9 mouse cellular contexts compared by ENCODE assay signal in the genomic region with DNA sequence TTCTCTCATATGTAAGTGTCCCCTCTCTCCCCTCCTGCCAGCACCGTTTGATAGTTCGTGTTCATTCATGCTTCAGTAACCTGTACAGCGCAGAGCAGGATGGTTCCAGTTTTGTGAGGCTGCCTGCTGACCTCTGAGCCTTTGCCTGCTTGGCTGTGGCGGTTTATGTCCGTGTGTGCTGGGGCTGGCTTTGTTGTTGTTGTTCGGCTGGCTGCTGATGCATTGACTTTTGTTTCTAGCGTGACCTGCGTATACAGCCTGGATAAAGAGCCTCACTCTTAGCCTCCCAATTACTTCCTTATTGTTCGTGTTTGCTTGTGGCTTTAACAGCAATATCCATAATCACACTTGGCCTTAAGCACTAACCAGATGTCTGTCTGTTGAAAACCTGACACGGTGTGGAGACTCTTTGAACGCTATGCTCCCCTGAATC. TPM values are rescaled to one million over a fixed set of nuclear protein-coding genes. Genes with fewer than 3 reads are reported as not detected.
DNase-seq lines count a peak whose midpoint lies in the region; ATAC-seq and TF ChIP-seq lines count a peak whose summit lies in the region.
"Had no signal": no experiment of that assay in that cellular context is flagged by ENCODE, and none has a peak within 500 bp of the region (broad histone marks: within the 10 kb centered on the region; RNA-seq: fewer than 3 reads in every experiment).

No protein-coding gene starts in this region.

- no peak for ATAC-seq in lung, embryonic 15.5 days (ENCODE audit: borderline replicate concordance, extremely low read depth, low FRiP score, low TSS enrichment)
- peak; percentile 45; the same call in 1 of the 2 replicates for ATAC-seq in heart, embryonic 16.5 days (replicated peaks; ENCODE audit: extremely low read depth, insufficient read depth, low FRiP score)
- ATAC-seq in erythroid progenitor cell, adult 5-6 weeks (replicated peaks; ENCODE audit: low FRiP score, poor library complexity, severe bottlenecking), result no peak

- TF ChIP-seq CTCF in gastrocnemius, adult 2 months (IDR thresholded peaks at IDR 0.05), result no peak

- H3K4me2 ChIP-seq in lung, embryonic 15.5 days, result no peak overlapping the region
- peak overlapping the region; percentile 70 for H3K4me2 ChIP-seq in heart, embryonic 16.5 days (ENCODE audit: low read depth, low read length)

- WGBS in lung, embryonic 15.5 days, result 68% methylated on average over 11 of the region's 11 CpGs
- 34% methylated on average over 11 of the region's 11 CpGs for WGBS in heart, embryonic 16.5 days

- H3K36me3 ChIP-seq in lung, embryonic 15.5 days, result peaks cover 12% of the 10 kb centered on the region
- 0 out of 2 replicates have a peak, but pooled peaks cover 3% of the 10 kb centered on the region for H3K36me3 ChIP-seq in heart, embryonic 16.5 days (ENCODE audit: control insufficient read depth, insufficient read depth)

- no peak overlapping the region for H3K9ac ChIP-seq in lung, embryonic 15.5 days
- peak overlapping the region; percentile 49; the same call in 1 of the 2 replicates for H3K9ac ChIP-seq in heart, embryonic 16.5 days (ENCODE audit: low read length)

- intact Hi-C loops in gastrocnemius, adult 2 months (cut with DNase I), result no loop called here

- H3K4me1 ChIP-seq in lung, embryonic 15.5 days, result peaks cover 11% of the 10 kb centered on the region; the same call in 1 of the 2 replicates
- H3K4me1 ChIP-seq in heart, embryonic 16.5 days (ENCODE audit: control insufficient read depth, insufficient read depth, low read length), result peaks cover 14% of the 10 kb centered on the region

- H3K27me3 ChIP-seq in lung, embryonic 15.5 days, result no peaks in the 10 kb centered on the region
- peaks cover 30% of the 10 kb centered on the region for H3K27me3 ChIP-seq in heart, embryonic 16.5 days (ENCODE audit: control insufficient read depth, insufficient read depth, low read length)
- H3K27me3 ChIP-seq: CH12.LX had no signal

- DNase-seq in lung, postnatal 14 days, result no peak
- DNase-seq in kidney, postnatal 4 days, result peak; percentile 57 to 74
- DNase-seq in yolk sac, embryonic 10.5 days (ENCODE audit: low spot score), result peak; percentile 43
- DNase-seq in gastrocnemius, adult 2 months, result no peak
- DNase-seq in gastrocnemius, postnatal 25 days, result no peak

- no peak overlapping the region for H3K4me3 ChIP-seq in lung, embryonic 15.5 days
- peak overlapping the region; percentile 43 for H3K4me3 ChIP-seq in heart, embryonic 16.5 days (ENCODE audit: low read length)
- no peak overlapping the region for H3K4me3 ChIP-seq in gastrocnemius, adult 2 months

- H3K9me3 ChIP-seq in lung, embryonic 15.5 days, result no peaks in the 10 kb centered on the region
- no peaks in the 10 kb centered on the region for H3K9me3 ChIP-seq in heart, embryonic 16.5 days (replicated peaks; ENCODE audit: control insufficient read depth, low read length)

- peak overlapping the region; percentile 38; the same call in 1 of the 2 replicates for H3K27ac ChIP-seq in lung, embryonic 15.5 days
- H3K27ac ChIP-seq in heart, embryonic 16.5 days (ENCODE audit: low read length), result peak overlapping the region; percentile 68
- no peak overlapping the region for H3K27ac ChIP-seq in gastrocnemius, adult 2 months

RNA-seq across cellular contexts. Expression of a gene that starts 35.0 kb away (rescaled TPM):
- polyA plus RNA-seq in lung, embryonic 15.5 days (2015; fragmentation: Nextera tagmentation; extraction: Ambion mirVana), result 64.4 and 64.8 TPM in 2 replicates
- polyA plus RNA-seq in heart, embryonic 16.5 days (2015; fragmentation: Nextera tagmentation; extraction: Ambion mirVana), result 34.8 and 43.4 TPM in 2 replicates
- total RNA-seq in erythroid progenitor cell, adult 5-6 weeks (2015; ENCODE audit: low replicate concordance), result 2.9 and 9.0 TPM in 2 replicates
- total RNA-seq in erythroid progenitor cell, adult 5-6 weeks (2017; ENCODE audit: low replicate concordance), result 5.3 and 23.5 TPM in 2 replicates
- total RNA-seq in gastrocnemius, adult 2 months (2021), result 10 to 100 TPM; 33.2 to 43.9 TPM
- total RNA-seq in gastrocnemius, postnatal 25 days (2021), result 10 to 100 TPM; 44.2 to 45.6 TPM

RNA-seq across cellular contexts. Expression of a gene that starts 53.2 kb away (rescaled TPM):
- 2.0 and 2.7 TPM in 2 replicates for polyA plus RNA-seq in lung, embryonic 15.5 days (2015; fragmentation: Nextera tagmentation; extraction: Ambion mirVana)
- 1.7 and 1.8 TPM in 2 replicates for polyA plus RNA-seq in heart, embryonic 16.5 days (2015; fragmentation: Nextera tagmentation; extraction: Ambion mirVana)
- not detected in 2 replicates for total RNA-seq in erythroid progenitor cell, adult 5-6 weeks (2015; ENCODE audit: low replicate concordance)
- total RNA-seq in erythroid progenitor cell, adult 5-6 weeks (2017; ENCODE audit: low replicate concordance), result not detected in 2 replicates
- total RNA-seq in gastrocnemius, adult 2 months (2021), result 1 to 10 TPM in 1 of 2 experiments, under 1 TPM in 1; 0.79 to 1.4 TPM
- total RNA-seq in gastrocnemius, postnatal 25 days (2021), result 1 to 10 TPM; 1.2 to 3.1 TPM

Comparison
In these comparisons a context has a peak if more than half of its experiments do, and no peak if none do; other contexts are left out.
1. DNase-seq: peak in kidney, postnatal 4 days (2 of 2) and yolk sac, embryonic 10.5 days (single experiment); none in lung, postnatal 14 days (single experiment), gastrocnemius, adult 2 months (single experiment) and gastrocnemius, postnatal 25 days (single experiment).